Mouse (Mus musculus): Measurements from ENCODE around the gene Itga2. TPM values are rescaled to one million over a fixed set of nuclear protein-coding genes. Genes with fewer than 3 reads are reported as not detected.

The Itga2 gene
- total RNA-seq, 1 experiment from 2014 or later, result 3.9 TPM

DNA sequence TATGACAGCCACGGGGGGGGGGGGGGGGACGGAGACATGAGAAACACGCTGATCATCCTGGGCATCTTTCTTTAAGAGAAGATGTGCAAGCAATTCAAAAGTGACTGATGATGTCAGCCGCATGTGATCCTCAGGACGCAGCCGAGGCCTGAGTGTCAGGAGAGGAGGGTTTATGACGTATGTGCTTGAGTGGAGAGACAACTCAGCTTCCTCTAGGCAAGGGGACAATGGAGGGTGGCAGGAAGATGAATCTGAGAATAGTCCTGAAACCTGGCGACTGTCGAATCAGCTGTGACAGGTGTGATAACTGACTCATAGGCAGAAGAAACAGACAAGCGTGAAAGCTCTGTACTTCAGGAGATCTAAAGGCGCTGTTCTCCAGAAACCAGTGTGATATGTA lies 53.2 kb downstream of the Itga2 start:
- DNase-seq, result no peak

DNA sequence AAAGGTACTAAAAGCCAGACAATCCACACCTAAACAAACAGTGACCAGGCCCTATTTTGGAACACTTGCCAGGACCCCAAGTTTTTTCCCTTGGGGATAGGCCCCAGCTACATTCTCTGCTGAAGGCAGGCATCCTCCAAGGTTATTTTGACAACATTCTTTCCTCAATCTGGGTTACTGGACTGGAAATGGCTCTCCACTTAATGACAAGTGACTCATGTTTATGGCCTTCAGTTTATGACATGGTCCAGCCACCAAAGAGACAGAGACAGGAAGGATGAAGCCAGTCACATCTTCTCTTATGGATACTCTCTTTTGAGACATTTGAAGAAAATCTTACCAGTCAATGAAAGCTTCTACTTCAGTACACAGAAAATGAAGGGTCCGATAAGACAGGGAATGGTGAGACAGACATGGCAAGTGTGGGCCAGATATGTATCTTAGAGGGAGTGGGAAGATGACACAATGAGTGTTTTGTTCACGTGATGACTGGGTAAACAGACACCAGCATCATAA lies 55.8 kb downstream of the Itga2 start:
- no peak for DNase-seq

DNA sequence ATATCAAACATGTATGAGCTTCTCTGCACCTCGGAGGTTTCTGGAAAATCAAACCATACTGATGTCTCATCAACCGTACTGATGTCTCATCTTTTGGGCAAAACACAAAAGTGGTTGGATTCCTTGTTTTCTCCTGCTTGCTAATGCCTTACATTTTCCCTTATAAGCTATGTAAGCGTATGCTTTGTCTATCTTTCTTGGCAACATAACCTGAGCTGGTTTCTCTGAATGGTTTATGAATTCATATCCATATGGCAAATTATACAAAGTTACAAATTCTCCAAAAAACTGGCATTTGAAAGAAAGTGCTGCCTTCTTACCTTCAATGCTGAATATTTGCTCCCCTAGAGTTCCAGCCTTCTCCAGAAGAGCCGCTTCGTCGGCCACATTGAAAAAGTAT lies 57.2 kb downstream of the Itga2 start:
- no peak for DNase-seq

DNA sequence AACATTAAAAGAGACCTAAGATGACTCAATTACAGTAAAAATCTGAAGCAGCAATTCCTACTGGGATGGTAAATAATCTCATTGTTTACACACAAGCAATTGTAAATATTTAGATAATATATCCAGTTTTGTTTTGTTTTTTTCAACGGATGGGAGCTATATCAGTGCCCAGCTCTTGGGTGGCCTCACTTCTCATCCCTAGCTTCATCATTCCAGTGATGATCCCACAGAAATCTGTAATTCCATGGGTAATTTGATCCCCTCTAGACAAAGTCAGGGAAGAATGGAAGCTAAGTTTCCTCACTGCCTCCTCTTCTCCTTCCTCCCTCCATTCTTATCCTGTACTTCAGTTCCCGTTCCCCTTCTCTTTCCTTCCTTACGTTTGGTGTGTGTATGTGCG lies 74.4 kb downstream of the Itga2 start:
- no peak for DNase-seq

- no peak for DNase-seq
Measured at GRCm38 (mm10) chr13:114856269-114856627, 75.7 kb downstream of the Itga2 start.

DNA sequence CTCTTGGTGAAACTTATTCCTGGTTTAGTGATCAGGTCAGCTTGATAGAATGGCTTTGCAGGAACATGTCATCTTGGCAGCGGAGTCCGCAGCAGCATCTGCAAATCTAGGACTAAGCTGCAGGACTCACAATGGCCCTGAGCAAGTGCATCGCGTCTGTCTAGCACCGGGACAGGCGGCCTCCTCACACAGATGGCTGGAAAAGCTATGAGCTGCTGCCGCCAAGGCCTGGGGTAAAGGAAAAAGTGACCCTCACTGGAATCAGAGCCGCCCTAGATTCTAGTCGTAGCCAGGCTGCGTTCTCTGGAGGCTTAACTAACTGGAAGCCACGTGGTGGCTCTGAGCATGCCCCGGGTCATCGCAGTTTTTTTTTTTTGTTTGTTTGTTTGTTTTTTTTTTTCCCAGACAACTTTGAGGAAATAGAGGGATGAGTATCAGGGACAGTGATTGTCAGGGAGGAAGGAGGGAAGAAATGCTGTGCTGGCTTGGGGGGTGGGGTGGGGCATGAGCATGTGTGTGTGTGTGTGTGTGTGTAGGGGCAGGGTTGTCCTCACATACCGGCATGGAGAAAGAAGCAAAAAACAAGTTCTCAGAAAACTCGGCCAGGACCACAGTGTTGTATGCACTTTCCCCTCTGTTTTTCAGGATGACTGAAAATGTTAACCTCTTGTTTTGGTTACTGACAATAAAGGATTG lies 76.2 kb downstream of the Itga2 start:
- DNase-seq, result no peak

- no peak for DNase-seq
Measured at GRCm38 (mm10) chr13:114854428-114854827, 77.5 kb downstream of the Itga2 start.

GRCm38 (mm10) chr13:114854023-114854422 lies 77.9 kb downstream of the Itga2 start:
- DNase-seq, result no peak

DNA sequence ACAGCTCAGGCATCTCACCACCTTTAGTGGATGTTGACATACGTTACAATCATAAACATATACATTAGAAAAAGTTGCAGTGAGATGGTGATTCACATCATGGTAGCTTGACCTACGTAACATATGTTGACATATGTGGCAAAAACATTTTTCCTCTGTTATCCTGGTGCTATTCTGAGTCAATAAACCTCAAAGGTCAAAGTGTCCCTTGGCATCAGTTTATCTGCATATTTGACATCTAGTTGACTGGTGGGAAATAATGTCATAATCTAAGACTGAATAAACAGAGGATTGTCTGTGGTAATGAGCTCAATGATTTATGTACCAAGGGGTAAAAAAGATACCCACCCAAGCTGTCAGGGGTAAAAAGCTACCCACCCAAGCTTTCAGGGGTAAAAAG lies 78.7 kb downstream of the Itga2 start:
- no peak for DNase-seq

GRCm38 (mm10) chr13:114852264-114853111 lies 79.4 kb downstream of the Itga2 start:
- no peak for DNase-seq

DNA sequence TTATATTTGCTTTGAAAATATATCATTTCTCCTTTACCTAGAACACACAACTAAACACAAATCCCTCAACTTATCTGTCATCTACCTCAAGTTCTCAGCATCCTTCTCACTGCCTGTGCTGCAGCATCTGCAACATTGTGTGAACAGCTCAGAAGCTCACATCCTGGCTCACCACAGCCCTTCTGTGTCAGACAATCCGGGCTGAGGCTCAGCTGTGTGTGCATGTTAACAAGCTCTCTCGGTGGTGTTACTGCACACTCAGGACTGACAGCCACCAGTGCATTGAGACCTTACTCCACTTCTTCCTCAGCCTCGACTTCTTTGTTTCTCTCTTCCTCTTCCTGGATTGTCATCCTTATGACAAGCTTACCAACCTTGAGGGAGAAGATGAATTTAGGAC lies 83.0 kb downstream of the Itga2 start:
- DNase-seq, result no peak

GRCm38 (mm10) chr13:114845804-114846203 lies 86.1 kb downstream of the Itga2 start:
- DNase-seq, result no peak

DNA sequence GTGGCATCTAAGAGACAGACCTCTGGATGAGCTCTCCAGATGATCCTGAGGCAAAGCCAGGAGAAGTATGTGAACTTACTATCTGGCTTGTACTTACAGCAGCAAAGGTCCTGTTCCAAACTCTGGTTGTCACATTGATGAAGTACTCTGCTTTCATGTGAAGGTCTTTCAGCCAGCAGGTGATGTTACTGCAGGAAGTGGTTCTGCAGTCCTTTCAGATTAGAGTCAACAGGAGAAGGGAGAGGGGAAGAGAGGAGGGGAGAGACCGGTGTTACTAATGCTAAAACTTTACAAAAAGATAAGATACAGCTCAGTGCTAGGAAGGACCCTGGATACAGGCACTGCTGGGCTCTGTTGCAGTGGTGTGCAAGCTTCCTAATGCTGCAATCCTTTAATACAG lies 88.6 kb downstream of the Itga2 start:
- DNase-seq, result no peak

GRCm38 (mm10) chr13:114840545-114840944 lies 91.4 kb downstream of the Itga2 start:
- no peak for DNase-seq

DNA sequence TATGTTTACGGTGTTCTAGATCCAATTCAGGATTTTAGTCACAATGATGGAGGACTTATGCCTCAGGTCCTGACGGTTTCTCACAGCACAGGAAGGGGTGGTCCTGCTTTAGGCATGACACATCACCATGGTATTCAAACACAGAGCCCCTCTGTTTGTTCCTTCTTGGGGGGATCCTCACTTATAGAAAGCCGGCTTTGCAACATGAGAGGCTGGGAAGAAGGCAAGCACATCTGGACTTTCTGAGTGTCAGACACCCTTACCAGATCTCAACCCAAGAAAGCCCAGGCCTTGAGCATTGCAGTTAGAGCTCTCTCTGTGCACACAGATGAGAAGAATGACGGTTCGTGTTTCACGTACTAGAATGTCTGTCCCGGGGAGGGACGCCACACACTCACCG lies 92.8 kb downstream of the Itga2 start:
- DNase-seq, result no peak

DNA sequence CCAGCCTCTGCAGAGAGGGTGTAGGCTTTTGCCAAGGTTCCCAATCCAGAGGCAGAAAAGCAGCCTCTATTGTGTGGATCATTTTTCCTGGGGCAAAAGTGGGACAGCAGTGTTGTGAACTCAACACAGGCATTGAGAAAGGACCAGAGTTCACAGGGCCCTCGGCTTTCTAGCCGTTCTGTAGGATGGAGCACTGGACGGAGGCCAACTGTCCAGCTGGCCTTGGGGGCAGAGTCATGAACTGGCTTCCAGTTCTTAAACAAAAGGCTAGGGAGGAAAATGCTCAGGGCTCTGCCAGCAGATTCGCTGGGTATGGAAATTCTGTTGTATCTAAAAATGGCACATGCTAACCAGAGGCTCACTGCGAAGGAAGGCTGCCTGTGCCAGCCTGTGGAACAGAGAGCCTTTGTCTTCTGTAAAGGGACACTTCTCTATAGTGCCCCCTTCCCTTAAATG lies 93.3 kb downstream of the Itga2 start:
- DNase-seq, result peak; percentile 78

DNA sequence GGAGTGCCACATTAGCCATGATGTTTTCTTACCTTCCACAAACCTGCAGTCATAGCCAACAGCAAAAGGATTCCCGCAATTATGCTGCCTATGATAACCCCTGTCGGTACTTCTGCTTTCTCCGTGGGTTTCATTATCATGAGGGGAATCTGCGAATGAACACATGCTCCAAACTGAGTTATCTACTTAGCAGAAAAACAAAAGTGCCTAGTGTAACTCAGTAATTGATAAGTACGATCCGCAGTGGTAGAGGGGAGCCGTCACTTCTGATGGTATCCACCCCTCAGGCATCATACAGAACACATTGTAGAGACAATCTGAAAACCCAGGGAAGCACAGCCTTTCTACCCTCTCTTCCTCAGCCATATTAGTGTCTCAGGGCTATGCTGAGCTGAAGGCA lies 94.8 kb downstream of the Itga2 start:
- no peak for DNase-seq

GRCm38 (mm10) chr13:114834580-114834979 lies 97.3 kb downstream of the Itga2 start:
- no peak for DNase-seq

DNA sequence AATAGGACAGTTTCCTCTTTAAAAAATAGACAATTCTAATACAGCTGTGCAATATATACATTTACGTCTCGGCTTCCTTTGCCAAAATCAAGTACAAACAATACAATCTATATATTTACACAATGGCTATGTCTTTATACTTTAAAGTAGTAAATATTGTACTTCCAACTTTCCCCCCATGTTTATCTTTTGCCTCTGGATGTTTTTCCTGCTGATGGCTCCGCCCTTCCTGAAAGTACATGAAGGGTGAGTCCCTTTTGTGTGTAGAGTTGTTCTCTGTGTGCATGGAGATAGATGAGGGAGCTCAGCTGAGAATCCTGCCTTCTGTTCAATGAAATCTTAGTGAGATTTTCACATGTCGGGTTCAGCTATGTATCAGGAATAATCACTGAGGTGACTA lies 98.5 kb downstream of the Itga2 start:
- DNase-seq, result no peak

- DNase-seq, result no peak
Measured at GRCm38 (mm10) chr13:114832761-114833160, 99.1 kb downstream of the Itga2 start.

- no peak for DNase-seq
Measured at GRCm38 (mm10) chr13:114831367-114831833, 100.5 kb downstream of the Itga2 start.

DNA sequence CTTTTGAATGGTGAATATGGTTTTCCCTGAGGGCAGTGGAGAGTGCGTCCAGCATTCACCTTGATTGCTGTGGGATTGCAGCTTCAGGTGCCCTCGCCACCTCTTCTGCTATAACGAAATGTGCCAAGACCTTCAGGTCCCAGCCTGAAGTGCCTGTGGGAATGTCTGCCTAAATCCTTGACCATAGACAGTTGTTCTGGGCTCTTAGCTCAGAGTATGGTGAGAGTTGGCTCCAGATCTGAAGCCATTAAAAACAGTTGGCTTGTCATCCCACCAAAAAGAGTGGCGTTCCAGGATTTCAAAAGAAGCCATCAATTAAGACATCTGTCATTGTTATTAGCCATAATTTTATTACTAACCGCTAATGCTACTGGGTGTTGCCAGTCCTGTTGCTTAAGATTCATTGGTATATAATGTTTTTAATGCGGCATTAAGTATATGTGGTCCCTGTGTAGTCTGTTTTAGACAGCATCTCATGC lies 106.5 kb downstream of the Itga2 start:
- no peak for DNase-seq

- no peak for DNase-seq
Measured at GRCm38 (mm10) chr13:114822871-114823270, 109.0 kb downstream of the Itga2 start.
